Mouse (Mus musculus): ENCODE data around the gene Nxf1. TPM values are rescaled to one million over a fixed set of nuclear protein-coding genes. Genes with fewer than 3 reads are reported as not detected.

Nxf1 gene
- polyA plus RNA-seq, 1 experiment from 2014 or later = 265 TPM

Other genes with a start within 250 kb of the Nxf1 start
- not detected for gene Slc22a8, start 165.8 kb upstream of the Nxf1 start, polyA plus RNA-seq (2017; shearing (Covaris generic))
- not detected for gene Slc22a6, start 139.0 kb upstream of the Nxf1 start, polyA plus RNA-seq (2017; shearing (Covaris generic))
- not detected for gene Chrm1, start 93.3 kb upstream of the Nxf1 start, polyA plus RNA-seq (2017; shearing (Covaris generic))
- 127 TPM for gene Slc3a2, start 33.7 kb upstream of the Nxf1 start, polyA plus RNA-seq (2017; shearing (Covaris generic))
- 84.1 TPM for gene Wdr74, start 21.2 kb upstream of the Nxf1 start, polyA plus RNA-seq (2017; shearing (Covaris generic))
- gene 1700092M07Rik, start 16.4 kb upstream of the Nxf1 start, polyA plus RNA-seq (2017; shearing (Covaris generic)) = 3.2 TPM
- 169 TPM for gene Stx5a, start 15.7 kb upstream of the Nxf1 start, polyA plus RNA-seq (2017; shearing (Covaris generic))
- gene Tmem223, start 13.9 kb downstream of the Nxf1 start, polyA plus RNA-seq (2017; shearing (Covaris generic)) = 102 TPM
- 170 TPM for gene Tmem179b, start 17.4 kb downstream of the Nxf1 start, polyA plus RNA-seq (2017; shearing (Covaris generic))
- 5.1 TPM for gene Taf6l, start 29.3 kb downstream of the Nxf1 start, polyA plus RNA-seq (2017; shearing (Covaris generic))
- 164 TPM for gene Polr2g, start 41.5 kb downstream of the Nxf1 start, polyA plus RNA-seq (2017; shearing (Covaris generic))
- 3.8 TPM for gene Zbtb3, start 45.5 kb downstream of the Nxf1 start, polyA plus RNA-seq (2017; shearing (Covaris generic))
- 54.6 TPM for gene Ttc9c, start 62.3 kb downstream of the Nxf1 start, polyA plus RNA-seq (2017; shearing (Covaris generic))
- gene Hnrnpul2, start 62.9 kb downstream of the Nxf1 start, polyA plus RNA-seq (2017; shearing (Covaris generic)) = 8.4 TPM
- gene AC129217.1, start 72.7 kb downstream of the Nxf1 start, polyA plus RNA-seq (2017; shearing (Covaris generic)) = not detected
- 105 TPM for gene Bscl2, start 80.4 kb downstream of the Nxf1 start, polyA plus RNA-seq (2017; shearing (Covaris generic))
- gene Gng3, start 82.1 kb downstream of the Nxf1 start, polyA plus RNA-seq (2017; shearing (Covaris generic)) = 0.35 TPM
- gene Lrrn4cl, start 93.7 kb downstream of the Nxf1 start, polyA plus RNA-seq (2017; shearing (Covaris generic)) = not detected
- gene Ubxn1, start 114.4 kb downstream of the Nxf1 start, polyA plus RNA-seq (2017; shearing (Covaris generic)) = 159 TPM
- 84.5 TPM for gene Uqcc3, start 123.8 kb downstream of the Nxf1 start, polyA plus RNA-seq (2017; shearing (Covaris generic))
- gene Lbhd1, start 126.7 kb downstream of the Nxf1 start, polyA plus RNA-seq (2017; shearing (Covaris generic)) = 110 TPM
- not detected for gene Gm49403, start 126.9 kb downstream of the Nxf1 start, polyA plus RNA-seq (2017; shearing (Covaris generic))
- gene 1810009A15Rik, start 131.8 kb downstream of the Nxf1 start, polyA plus RNA-seq (2017; shearing (Covaris generic)) = 59.2 TPM
- not detected for gene Gm49416, start 131.9 kb downstream of the Nxf1 start, polyA plus RNA-seq (2017; shearing (Covaris generic))
- gene Ints5, start 135.9 kb downstream of the Nxf1 start, polyA plus RNA-seq (2017; shearing (Covaris generic)) = 47.9 TPM
- 137 TPM for gene Ganab, start 141.0 kb downstream of the Nxf1 start, polyA plus RNA-seq (2017; shearing (Covaris generic))
- 33.9 TPM for gene B3gat3, start 163.3 kb downstream of the Nxf1 start, polyA plus RNA-seq (2017; shearing (Covaris generic))
- gene Rom1, start 172.3 kb downstream of the Nxf1 start, polyA plus RNA-seq (2017; shearing (Covaris generic)) = 12.2 TPM
- 68.2 TPM for gene Eml3, start 172.5 kb downstream of the Nxf1 start, polyA plus RNA-seq (2017; shearing (Covaris generic))
- gene Mta2, start 184.8 kb downstream of the Nxf1 start, polyA plus RNA-seq (2017; shearing (Covaris generic)) = 197 TPM
- 47.2 TPM for gene Tut1, start 196.8 kb downstream of the Nxf1 start, polyA plus RNA-seq (2017; shearing (Covaris generic))
- gene Eef1g, start 210.0 kb downstream of the Nxf1 start, polyA plus RNA-seq (2017; shearing (Covaris generic)) = 339 TPM
- gene Ahnak, start 232.2 kb downstream of the Nxf1 start, polyA plus RNA-seq (2017; shearing (Covaris generic)) = 113 TPM